Mouse (Mus musculus) G1E-ER4 (cell line): Measurements from ENCODE around the gene Nxpe5. TPM values are rescaled to one million over a fixed set of nuclear protein-coding genes. Genes with fewer than 3 reads are reported as not detected.

Experiments used
- GATA1 ChIP-seq: IDR thresholded peaks from one replicate; pipeline ENCODE4 v1.8.0; 2012; ENCODE audit warnings: low read length, inconsistent platforms
- polyA plus RNA-seq: library from polyadenylated mRNA; stranded (reverse); fragments of >175 nt; gene quantifications from 2 replicates; pipeline ENCODE4 v1.2.3, GENCODE M21; 2012

Gene Nxpe5
- not detected in 2 replicates for polyA plus RNA-seq

- no peak for TF ChIP-seq GATA1
Measured at GRCm38 (mm10) chr5:138225700-138226099, at the start of gene Nxpe5. TSS of gene Nxpe5 (plus strand) at chr5:138225898.

GRCm38 (mm10) chr5:138186950-138187638, 38.6 kb upstream of the Nxpe5 start, which contains the start of the genes Taf6 and Cnpy4:
TSS of gene Taf6 (minus strand) at chr5:138187451.
TSS of gene Cnpy4 (plus strand) at chr5:138187485.
- TF ChIP-seq GATA1 = no peak

GRCm38 (mm10) chr5:138187661-138188306, 37.9 kb upstream of the Nxpe5 start:
- no peak for TF ChIP-seq GATA1

DNA sequence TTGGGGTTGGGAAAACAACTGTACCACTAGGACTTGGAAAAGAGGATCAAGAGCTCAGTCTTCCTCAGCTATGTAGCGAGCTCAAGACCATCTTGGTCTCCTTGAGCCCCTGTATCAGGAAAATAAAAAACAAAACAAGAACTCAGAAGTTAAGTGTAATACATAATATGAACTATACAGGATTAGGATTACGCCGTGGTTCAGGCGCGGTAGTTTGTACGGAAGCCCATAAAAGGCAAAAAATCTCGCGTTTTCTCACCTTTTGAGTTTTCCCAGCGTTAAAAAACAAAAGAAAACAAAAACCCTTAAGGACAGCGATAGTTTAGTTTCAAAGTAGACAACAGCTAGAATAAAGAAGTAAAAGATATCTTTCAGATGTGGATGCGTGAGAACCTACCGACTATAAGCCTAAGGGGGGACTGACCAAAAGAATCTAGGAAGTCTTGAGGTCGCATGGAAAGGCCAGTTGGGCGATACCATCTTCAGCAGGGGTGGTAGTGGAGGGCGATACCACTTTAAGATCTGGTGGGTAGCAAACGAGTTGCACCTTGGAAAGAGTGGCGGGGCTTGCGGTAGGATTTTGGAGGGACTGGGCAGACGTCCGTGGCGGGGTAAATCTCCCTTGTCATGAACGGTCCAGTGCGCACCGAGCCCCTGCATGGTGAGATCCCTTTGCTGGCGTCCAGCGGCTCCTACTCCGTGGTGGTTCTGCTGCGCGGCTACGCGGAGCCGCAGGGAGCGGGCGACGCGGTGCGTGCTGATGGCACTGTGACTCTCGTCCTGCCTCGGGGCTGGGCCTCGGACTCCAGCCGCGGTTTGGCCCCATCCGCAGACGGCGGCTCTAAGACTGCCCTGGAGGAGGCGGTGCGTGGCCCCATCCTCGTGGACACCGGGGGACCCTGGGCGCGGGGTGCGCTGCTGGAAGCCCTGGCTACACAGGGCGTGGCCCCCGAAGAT, 31.6 kb upstream of the Nxpe5 start, which contains the start of gene Mblac1:
Gene Mblac1, plus strand, starts transcription at position 544 of the 957 bp plus-strand sequence.
- TF ChIP-seq GATA1 = no peak

DNA sequence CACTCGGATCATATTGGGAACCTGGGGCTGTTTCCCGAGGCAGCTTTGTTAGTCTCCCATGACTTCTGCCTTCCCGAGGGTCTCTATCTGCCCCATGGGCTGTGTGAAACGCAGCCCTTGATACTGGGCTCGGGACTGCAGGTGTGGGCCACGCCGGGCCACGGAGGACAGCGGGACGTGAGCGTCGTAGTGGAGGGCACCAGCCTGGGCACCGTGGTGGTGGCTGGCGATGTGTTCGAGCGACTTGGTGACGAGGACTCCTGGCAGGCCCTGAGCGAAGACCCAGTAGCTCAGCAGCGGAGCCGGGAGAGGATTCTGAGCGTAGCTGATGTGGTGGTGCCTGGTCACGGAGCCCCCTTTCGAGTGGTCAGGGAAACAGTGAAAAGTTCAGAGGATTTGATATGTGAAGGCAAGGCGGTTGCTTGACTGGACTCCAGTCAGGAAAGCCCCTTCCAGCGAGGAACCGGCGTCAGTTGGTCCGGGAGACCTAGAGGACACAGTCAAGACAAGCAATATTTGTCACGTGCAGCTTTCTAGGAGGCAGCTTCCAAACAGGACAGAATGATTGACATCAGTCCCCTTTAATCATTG, 30.8 kb upstream of the Nxpe5 start:
- no peak for TF ChIP-seq GATA1

DNA sequence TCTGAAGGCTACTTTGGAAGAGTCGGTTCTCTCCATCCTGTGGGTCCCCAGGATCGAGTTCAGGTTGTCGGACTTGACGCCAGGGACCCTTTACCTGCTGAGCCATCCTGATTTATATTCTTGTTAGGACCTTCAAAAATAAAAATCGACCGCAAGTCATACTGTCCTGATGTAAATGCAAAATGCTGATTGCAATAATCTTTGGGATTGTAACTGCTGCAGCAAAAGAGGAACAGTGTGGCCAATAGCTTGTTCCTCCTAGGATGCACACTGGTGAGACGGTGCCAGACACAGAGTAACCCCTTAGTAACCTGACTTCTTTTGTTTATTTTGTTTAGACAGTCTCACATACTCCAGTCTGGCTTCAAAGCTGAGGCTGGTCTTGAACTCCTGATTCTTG, 30.2 kb upstream of the Nxpe5 start:
- TF ChIP-seq GATA1 = no peak

GRCm38 (mm10) chr5:138199576-138199975, 26.1 kb upstream of the Nxpe5 start:
- TF ChIP-seq GATA1 = no peak

GRCm38 (mm10) chr5:138202086-138202485, 23.6 kb upstream of the Nxpe5 start:
- TF ChIP-seq GATA1 = no peak

DNA sequence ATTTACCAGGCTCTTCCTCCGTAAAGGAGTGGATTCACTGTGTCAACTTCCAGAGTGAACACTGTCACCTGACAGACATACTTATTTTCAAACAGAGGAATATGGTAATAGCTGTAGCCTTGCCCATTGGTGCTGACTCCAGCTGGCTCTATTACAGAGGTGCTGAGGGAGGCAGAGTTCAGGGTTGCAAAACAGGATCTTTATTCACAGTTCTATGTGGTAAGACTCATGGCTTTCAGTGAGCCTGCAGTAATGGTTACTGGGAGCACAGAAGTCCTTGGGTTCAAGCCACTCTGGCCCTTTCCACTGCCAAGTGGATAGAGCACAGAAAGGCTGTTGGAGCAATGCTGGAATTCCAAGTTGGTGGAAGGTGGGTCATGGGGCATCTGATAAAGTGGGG, 18.4 kb upstream of the Nxpe5 start:
- no peak for TF ChIP-seq GATA1

GRCm38 (mm10) chr5:138207873-138208272, 17.8 kb upstream of the Nxpe5 start:
- no peak for TF ChIP-seq GATA1

DNA sequence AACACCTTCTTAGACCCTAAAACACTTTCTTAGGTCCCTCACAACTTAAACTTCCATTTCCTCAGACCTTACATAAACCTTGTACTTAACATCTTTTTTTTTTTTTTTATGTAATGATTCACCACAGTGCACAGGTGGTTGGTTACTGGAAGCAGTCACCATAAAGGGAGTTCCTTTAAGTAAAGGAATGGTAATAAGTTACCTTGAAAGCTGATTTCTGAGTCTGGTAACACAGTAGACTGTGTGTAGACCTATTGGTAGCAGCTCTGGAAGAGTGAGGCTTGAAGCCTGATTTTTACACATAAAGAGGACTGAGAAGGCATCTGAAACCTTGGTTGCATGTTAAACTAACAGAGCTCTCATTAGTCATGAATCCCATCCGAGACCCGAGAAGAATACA, 5.8 kb upstream of the Nxpe5 start:
- no peak for TF ChIP-seq GATA1

- no peak for TF ChIP-seq GATA1
Measured at GRCm38 (mm10) chr5:138222111-138222510, 3.6 kb upstream of the Nxpe5 start.

DNA sequence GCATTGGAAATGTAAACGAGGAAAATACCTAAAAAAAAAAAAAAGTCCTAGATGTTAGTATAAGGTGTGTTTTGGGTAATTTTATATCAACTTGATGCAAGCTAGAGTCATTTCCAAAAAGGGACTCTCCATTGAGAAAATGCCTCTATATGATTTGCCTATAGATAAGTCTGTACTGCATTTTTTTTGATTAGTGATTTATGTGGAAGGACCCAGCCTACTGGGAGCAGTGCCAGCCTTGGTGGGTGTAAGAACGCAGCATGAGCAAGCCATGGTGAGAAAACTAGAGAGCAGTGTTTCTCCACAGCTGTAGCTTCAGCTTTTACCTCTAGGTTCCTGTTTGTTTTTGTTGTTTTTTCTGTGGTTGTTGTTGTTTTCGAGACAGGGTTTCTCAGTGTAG, 2.4 kb upstream of the Nxpe5 start:
- no peak for TF ChIP-seq GATA1

DNA sequence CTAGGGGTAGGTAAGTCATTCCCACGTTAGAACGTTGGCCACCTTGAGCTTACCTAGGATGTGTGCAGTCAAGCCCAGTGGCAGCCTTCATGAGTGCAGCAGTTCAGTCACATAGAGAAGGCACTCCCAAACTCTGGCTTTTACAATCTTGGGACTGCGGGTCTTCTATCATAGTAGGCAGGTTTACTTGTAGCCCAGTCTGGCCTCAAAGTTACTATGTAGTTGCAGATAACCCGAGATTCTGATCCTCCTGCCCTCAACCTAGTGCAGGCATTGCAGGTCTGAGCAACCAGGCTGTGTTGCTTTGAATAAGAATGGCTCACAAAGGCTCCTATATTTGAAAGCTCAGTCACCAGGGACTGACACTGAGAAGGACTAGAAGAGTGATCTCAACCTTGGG, 793 bp downstream of the Nxpe5 start:
- no peak for TF ChIP-seq GATA1

GRCm38 (mm10) chr5:138227367-138227766, 1.7 kb downstream of the Nxpe5 start:
- TF ChIP-seq GATA1 = peak; percentile 77
